Mouse (Mus musculus) cerebellum, adult 11-12 months (tissue): Measurements from ENCODE around the gene Aaas.
"Not testable (repeated sequence)": the region's sequence is repeated elsewhere in the genome, so short reads cannot be mapped to it uniquely, and the experiment has no call there.

ENCODE experiments used
- DNase-seq: peaks from one replicate; pipeline ENCODE4 v3.0.0; 2022

Gene Aaas

DNA sequence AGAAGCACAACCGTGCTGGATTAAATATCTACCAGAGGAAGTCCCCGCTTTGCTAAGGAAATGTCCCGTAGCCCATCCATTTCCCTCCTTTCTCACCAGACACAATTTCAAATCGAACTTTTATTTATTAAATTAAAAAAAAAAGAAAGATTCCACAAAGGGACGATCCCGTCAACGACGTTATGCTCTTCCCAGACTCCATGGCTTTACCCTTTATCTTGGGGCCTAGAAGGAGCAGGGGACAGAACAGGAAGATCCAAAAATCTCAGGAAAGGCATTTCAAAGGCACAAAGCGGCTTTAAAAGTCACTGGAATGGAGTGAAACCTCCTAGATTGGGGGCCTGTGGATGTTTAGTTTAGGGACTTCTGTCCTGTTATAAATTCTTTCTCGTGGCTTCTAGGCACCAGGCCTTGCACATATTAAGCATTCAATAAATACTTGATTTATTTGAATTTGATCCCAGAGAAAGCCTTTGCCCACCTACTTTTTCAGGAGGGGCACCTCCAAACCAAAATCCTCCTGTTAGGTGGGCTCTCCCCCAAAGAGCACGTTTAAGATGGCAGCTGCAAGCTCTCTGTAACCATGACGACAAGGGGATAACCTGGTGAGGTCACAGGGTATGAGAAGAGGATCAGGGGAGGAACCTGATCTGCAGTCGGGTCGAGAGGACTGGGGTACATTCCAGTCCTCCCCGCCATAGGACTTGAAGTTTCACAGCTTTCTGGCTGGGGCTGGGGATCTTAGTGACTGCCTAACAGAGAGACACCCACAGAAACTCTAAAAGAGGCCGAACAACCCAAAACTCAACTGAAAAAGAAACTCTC is 6.1 kb upstream of the Aaas start:
- DNase-seq, result no peak

DNA sequence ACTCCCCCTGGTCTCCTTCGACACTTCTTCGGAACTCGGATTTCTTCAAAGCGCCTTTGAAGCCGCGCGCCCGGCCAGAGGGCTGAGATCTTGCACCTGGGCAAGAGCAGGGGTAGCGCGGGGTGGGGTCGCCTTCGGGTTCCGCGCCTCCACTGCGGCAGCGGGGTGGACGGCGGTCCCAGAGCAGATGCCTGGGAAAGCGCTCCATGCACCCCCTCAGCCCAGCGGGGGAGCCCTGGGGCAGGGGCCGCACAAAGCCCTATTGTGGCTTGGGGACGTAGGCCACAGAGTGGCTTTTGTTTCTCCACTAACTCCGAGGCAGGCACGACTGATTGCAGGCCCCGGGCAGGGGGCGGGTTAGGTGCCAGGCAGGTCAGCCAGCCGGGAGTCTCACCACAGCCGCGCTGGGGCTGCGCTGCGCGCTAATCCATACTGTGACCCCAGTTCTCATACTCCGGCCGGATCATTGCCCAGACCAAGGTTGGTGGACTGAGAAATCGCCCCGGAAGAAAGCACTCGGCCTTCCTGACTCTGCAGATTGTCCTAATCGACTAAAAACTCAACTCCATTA is 5.4 kb upstream of the Aaas start:
- DNase-seq, result peak; percentile 34

DNA sequence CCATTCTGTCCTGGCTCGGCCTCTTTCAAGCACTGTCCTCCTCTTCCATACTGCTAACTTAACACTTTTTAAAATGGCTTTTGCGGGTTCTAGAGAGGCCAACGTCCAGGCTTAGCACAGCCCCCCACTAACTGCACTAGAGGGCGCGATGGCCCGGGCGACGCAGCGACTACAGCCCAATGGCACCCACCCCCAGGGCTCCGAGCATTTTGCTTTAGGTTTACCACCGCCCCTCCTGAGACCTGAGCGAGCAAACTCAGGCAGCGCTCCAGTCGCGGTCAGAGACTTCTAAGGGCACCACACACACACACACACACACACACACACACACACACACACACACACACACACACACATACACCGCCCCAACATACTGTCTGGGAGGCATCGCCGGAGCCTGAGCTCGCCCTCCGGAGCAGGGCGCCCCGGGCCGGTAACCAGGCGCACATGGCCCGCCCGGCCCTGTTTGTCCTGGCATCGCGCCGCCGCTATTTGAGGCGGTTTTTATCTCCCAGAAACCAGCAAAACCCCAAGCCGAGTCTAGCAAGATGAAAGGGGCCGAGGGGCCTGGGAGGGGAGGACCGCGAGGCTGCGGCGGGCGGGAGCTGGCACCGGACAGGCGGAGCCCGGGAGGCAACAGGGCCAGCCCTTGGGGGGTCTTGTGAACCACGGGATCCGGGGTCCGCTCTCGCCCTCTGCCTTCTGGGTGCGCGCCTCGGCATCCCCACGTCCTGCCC is 4.7 kb upstream of the Aaas start:
- no peak for DNase-seq

DNA sequence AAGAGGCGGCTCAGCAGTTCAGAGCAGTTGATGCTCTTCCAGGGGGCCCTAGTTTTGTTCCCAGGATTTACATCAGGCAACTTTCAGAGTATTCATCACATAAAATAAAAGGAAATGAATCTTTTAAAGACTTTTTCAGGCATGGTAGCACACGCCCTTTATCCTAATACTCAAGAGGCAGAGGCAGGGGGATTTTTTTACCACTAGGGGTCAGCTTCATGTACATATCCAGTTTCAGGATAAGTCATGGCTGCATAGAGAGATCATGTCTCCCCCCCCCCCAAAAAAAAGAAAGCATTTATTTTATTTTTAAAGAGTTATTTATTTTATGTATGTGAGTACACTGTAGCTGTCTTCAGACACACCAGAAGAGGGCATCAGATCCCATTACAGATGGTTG is 3.4 kb upstream of the Aaas start:
- no peak for DNase-seq

DNA sequence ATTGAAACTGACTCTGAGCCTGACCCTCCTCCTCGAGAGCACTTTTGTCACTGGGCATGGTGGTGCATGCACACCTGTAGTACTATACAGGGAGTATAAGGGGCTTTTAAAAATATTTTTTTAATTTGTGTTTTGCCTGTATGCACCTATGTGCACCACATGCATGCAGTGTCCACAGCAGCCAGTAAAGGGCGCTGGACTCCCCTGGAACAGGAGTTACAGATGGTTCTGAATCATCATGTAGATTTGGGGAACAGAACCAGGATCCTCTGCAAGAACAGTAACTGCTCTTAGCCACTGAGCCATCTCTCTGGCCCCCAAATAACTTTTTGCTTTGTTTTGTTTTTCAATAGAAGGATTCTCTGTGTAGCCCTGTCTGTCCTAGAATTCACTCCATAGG is 1.6 kb upstream of the Aaas start:
- no peak for DNase-seq

DNA sequence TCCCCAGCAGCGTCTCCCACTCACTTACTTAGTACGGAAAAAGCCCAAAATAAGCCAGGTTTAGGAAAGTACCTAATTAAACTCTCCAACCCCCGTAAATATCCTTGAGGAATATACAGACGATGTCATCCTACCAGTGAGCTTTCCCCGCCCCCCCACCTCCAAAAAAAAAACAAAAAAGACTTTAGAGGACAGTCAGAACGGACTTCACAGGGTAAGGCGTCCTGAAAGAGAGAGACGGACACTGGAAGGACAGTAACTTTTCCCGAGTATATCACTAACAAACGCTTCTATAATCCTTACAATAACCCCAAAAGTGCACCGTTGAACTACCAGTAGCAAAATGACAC is 346 bp upstream of the Aaas start:
- no peak for DNase-seq

DNA sequence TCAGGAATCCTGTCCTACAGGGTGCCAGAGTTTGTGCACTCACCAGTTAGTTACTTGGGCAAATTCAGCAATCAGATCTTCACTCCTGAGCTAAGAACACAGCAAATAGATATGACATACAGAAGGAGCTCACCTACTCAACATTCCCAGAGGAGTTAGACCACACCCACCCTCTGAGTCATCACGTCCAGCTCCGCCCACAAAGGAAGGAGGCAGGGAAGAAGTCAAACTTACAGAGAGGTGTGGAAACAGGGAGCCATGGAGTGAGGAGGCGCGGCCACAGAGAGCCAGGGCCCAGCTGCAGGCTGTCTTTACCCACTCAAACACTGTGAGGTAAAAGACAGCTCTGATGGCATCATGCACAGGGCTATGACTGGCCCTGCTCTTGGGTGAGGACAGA is 4.1 kb downstream of the Aaas start:
- DNase-seq, result no peak

DNA sequence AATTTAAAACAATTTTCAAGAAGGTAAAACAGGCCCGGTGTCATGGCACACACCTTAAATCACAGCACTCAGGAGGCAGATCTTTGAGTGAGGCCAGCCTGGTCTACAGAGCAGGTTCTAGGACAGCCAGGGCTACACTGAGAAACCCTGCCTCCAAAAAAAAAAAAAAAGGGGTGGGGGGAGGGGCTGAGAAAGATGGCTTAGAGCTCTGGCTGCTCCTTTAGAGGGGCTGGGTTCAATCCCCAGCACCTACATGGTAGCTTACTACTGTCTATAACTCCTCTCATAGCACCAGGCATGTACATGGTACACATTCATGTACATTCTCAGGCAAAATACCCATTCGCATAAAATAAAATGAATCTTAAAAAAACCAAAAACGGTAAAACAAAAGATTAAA is 6.1 kb downstream of the Aaas start:
- DNase-seq, result no peak

DNA sequence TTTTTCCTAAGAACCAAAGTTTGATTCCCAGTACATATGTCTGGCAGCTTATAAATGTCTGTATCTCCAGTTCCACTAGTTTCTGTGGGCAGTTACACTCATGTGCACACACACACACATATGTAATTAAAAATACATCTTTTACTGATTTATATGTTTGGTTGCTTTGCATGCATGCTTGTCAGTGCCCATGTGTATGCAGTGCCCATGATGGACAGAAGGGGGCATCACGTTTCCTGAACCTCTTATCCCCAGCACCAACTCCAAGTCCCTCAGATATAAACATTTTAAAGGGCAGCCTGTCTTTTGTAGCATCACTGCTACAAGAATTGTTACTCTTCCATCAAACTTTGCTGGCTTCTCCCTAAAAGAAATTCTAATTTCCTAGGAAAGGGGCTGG is 9.0 kb downstream of the Aaas start:
- no peak for DNase-seq

DNA sequence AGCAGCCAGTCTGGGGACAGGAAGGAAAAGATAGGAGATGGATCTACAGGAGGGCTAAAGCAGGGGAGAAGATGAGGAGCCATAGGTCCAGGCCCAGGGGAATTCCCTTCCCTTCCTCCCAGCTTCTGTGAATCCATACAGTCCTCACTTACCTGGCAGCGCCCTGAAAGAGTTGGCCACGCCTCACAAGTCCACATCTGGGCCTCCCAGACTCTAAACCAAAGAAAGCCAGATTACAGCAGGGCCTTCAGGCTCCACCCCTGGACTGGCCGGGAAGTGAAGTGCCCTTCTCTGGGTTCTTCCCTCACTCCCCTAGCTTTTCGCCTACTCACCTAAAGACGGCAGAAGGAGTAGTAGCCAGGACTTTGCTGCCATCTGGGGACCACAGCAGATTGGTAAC is 11.0 kb downstream of the Aaas start:
- DNase-seq, result no peak

DNA sequence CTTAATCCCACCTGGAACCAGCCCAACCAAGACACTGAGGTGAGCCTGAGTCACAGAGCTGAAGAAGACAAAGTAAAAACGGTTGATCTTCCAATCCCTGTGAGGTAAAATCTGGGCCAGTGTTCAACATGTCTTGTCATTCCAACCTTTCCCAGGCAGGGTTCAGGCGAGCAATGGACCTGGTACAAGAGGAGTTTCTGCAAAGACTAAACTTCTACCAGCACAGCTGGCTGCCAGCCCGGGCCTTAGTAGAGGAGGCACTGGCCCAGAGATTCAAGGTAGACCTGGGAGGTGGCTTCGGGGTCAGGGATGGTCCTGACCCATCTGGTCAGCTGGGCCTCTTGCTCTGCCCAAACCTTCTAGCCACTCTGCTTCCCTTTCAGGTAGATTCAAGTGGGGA is 13.6 kb downstream of the Aaas start:
- DNase-seq, result no peak

DNA sequence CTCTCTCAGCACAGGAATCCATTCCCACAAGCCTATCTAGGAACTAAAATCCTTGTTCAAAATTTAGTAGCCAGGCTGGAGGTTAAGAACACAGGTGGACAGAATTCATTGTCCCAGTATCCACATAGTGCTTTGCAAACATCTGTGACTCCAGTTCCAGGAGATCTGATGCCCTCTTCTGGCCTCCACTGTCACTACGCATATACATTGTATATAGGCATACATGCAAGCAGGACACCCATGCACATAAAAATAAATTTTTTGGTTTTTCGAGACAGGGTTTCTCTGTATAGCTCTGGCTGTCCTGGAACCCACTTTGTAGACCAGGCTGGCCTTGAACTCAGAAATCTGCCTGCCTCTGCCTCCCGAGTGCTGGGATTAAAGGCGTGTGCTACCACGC is 14.6 kb downstream of the Aaas start:
- not testable (repeated sequence) for DNase-seq

DNA sequence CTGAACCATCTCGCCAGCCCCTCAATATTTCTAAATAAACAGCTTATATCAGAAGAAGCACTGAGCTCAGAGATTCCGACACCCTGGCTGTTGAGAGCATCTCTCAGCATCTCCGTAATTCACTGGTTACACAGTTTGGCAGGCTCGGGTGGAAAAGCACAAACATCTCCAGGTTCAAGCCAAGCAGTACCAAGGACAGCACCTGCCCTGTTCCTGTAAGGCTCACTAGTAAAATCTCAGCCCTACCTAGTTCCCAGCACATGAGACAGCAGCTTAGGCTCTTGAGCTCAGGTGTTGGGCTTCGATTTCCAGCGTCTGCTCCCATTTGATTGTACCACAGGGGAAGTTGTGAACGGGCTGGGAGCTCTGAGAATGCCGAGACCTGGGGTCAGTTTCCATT is 15.3 kb downstream of the Aaas start:
- no peak for DNase-seq

DNA sequence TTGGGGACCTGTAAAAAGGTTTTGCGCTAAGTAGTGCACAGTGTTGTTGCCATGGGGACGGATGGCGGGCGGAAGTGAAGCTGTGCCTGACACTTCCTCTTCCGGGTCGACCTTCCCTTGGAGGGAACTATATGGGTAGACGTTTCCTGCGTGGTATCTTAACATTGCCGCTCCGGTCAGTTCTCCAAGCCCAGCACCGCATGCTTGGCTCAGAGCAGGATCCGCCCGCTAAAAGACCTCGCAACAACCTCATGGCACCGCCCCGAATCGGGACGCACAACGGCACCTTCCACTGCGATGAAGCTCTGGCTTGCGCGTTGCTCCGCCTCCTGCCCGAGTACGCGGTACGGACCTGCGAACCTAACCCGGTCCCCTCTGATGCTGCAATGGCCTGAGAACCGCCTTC is 19.0 kb downstream of the Aaas start, which contains the start of gene Myg1:
TSS of gene Myg1 (plus strand) at position 100 of the 406 bp plus-strand sequence.
- peak; percentile 79 for DNase-seq

DNA sequence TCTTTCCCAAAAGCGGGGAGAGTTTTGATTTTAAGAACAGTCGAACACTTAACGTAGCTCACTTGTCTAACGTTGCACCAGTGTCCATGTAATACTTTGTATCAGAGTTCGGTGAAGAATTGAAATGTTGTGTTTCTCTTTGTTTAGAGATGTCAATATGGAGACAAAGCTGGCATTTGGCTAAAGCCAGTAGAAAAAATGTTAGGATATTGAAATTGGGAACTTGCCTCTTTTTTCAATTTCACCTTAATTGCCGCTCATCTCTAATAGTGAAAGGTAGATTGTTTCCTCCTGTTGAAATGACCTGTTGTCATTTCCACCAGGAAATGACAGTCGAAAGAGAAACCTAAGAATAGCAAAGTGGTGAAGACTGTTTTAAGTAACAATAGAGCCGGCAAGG is 23.7 kb downstream of the Aaas start:
- DNase-seq, result no peak

DNA sequence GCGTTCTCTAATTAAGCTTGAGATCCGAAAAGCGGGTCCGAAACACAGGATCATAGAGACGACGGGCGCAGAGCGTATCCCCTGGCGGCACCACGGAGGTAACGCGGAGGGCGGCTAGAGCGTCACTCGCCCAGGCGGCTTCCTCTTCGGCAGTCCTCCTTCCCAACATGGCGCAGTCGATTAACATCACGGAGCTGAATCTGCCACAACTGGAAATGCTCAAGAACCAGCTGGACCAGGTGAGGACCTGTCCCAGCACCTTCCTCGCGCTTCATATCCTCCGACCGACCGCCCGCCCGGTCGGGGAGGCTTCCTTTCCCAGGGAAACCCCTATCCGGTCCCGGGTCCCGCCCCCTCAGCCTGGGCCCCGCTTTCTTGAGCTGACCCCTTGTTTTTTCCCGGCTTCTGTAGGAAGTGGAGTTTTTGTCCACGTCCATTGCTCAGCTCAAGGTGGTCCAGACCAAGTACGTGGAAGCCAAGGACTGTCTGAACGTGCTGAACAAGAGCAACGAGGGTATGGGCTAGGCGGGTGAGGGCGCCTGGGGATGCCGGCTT is 24.5 kb downstream of the Aaas start, which contains the start of gene Pfdn5:
TSS of gene Pfdn5 (plus strand) at position 95 of the 555 bp plus-strand sequence.
- peak; percentile 82 for DNase-seq

DNA sequence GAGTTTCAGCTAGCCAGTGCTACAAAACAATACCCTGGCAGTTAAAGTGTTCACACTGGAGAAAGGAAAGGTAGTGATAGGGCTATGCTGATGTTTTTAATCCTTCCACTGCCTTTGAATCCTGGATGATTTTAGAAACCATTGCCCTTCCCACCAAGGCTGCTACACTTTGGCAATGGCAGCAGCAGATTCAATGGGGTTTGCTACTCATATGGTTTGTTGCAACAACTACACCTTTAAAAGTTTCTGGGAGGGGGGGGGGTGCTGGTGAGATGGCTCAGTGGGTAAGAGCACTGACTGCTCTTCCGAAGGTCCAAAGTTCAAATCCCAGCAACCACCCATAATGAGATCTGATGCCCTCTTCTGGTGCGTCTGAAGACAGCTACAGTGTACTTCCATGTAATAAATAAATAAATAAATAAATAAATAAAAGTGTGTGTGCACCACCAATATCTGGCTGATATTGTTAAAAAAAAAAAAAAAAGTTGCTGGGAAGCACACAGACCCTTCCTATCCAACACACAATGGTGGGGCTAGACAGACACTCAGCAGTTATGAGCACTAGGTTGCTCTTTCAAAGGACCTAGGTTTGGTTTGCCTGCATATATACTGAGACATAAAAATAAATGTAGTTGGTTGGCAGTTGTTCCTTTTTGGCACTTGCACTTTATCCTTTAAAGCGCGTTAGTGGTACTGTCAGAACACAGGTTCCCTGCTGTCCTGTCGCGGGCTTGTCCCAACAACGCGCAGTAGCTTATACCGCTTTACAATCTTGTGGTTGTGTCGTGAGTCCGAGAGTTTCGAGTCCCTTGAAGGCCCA is 25.7 kb downstream of the Aaas start:
- DNase-seq, result no peak

DNA sequence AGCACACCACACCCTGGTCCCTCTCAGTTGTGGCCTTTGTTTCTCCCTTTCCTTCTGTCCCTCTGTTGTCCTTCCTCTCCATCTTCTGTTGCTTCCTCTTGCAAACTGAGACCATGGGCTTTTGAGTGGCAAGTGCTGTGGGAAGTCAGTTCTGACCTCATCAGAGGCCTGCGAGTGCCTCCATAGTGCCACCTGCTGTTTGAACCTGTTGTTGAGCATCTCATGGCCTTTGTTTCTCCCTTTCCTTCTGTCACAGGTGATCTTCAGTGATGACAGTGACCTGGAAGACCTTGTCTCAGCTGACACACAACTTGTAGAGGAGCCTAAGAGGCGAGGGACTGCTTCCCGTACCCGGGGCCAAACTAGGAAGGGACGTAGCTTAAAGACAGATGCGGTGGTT is 34.3 kb downstream of the Aaas start:
- no peak for DNase-seq

DNA sequence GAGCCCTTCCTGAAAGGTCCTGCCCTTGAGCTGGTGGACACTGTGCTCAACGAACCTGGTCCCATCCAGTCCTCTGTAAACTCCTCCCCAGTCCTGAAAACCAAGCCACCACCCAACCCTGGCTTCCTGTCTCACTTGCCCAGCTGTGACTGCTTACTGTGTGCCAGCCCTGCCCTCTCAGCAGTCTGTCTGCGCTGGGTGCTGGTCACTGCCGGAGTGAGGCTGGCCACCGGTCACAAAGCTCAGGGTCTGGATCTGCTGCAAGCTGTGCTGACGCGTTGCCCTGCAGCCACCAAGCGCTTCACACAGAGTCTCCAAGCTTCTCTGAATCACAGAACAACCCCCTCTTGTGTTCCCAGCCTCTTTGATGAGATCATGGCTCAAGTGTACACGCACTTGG is 35.3 kb downstream of the Aaas start:
- no peak for DNase-seq

DNA sequence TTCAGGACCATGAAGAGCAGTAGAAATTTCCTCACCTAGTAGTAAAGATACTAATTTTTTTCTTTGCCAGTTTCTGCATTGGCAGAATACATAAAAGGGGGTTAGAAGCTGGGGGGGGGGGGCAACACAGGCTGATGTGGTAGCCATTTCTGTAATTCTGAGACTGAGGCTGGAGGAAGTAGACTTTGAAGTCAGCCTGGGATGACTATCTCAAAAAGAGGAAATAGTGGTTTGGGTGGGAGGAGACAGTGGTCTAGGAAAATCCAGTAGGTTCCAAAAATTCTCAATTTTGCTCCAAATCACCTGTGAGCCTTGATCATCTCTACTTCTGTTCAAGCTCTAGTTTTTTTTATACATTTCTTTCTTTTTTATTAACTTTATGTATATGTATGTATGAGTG is 39.1 kb downstream of the Aaas start:
- DNase-seq, result no peak

DNA sequence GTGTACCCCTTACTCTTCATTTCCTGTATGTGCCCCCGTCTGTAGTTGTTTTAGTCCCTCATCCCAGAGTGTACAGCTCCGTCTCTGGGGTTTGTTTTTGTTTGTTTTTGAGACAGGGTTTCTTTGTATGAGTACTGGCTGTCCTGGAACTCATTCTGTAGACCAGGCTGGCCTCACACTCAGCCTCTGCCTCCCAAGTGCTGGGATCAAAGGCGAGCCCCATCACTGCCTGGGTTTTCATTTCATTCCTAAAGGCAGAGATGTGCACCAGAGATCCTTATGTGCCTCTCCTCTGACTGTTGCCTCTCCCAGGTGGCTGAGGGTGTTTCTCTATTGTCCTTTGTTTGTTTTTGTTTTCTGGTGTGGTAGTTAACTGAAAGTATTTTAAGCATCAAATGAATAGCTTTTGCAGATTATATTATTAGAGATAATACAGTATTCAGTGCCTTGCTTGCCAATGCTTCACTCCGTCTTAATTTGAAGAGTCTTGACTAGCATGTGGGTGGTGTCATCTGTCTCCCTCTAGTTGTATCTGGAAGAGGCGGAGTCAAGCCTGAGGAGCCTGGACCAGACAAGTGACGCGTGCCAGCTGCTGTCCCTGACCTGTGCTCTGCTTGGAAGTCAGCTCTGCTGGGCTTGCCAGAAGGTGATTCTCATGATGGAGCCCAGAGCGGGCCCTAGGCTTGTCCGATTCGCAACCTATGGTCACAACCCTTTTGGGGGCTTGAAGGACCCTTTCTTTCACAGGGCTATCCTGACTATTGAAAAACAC is 40.3 kb downstream of the Aaas start:
- DNase-seq, result no peak

DNA sequence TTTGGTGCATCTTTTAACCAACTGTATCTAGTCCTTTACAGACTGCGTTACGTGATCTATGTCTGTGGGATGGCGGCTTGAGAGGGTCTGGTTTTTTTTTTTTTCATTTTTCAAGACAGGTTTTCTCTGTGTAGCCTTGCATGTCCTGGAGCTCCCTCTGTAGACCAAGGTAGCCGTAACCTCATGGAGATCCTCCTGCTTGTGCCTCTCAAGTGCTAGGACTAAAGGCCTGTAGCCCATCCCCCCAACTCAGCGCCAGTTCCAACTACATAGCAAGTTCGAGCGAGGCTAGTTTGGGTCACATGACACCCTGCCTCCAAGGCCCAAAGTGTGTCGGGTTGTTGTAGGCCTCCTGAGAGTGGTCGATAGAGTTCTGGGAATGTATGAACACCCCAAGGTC is 41.9 kb downstream of the Aaas start:
- DNase-seq, result no peak
